Mouse (Mus musculus): ENCODE data around the gene Gm28035. TPM values are rescaled to one million over a fixed set of nuclear protein-coding genes. Genes with fewer than 3 reads are reported as not detected.

Gm28035 gene
- polyA plus RNA-seq, 2 experiments = 0.11 to 3.8 TPM

- Histone ChIP-seq H3K27ac (replicated peaks; ENCODE audit: low read depth, low read length) (no peak overlapping the region), H3K9me3 (ENCODE audit: control insufficient read depth, low read length) (no peaks in the 10 kb centered on the region), H3K4me2 (replicated peaks; ENCODE audit: low read depth, low read length, severe bottlenecking) (no peak overlapping the region), H3K4me1 (ENCODE audit: control insufficient read depth, insufficient read depth, low read length) (no peaks in the 10 kb centered on the region), H3K36me3 (ENCODE audit: control insufficient read depth, insufficient read depth, low read length) (peaks cover 67% of the 10 kb centered on the region), H3K9ac (ENCODE audit: low read depth, low read length, severe bottlenecking) (no peak overlapping the region), H3K4me3 (replicated peaks; ENCODE audit: low read length) (no peak overlapping the region), H3K27me3 (ENCODE audit: control insufficient read depth, insufficient read depth, low read length) (no peaks in the 10 kb centered on the region)
- DNase-seq (ENCODE audit: low spot score) (no peak), ATAC-seq (ENCODE audit: low FRiP score, low read depth) (no peak)
- TF ChIP-seq POLR2A (IDR thresholded peaks at IDR 0.05; ENCODE audit: borderline replicate concordance, extremely low read depth, insufficient read depth, insufficient read length) = no peak
- 75% methylated on average over 5 of the region's 5 CpGs for WGBS
These were observed 11.2 kb downstream of the Gm28035 start for GRCm38 (mm10) chr2:30251417-30252104.

GRCm38 (mm10) chr2:30252521-30252920 lies 12.2 kb downstream of the Gm28035 start:
- DNase-seq (ENCODE audit: low spot score) (no peak), ATAC-seq (ENCODE audit: low FRiP score, low read depth) (no peak)
- whole genome bisulfite sequencing = 80% methylated on average over 3 of the region's 3 CpGs
- no peak overlapping the region for H3K4me2 ChIP-seq (replicated peaks; ENCODE audit: low read depth, low read length, severe bottlenecking)
- H3K36me3 ChIP-seq (ENCODE audit: control insufficient read depth, insufficient read depth, low read length) = peaks cover 73% of the 10 kb centered on the region
- H3K4me1 ChIP-seq (ENCODE audit: control insufficient read depth, insufficient read depth, low read length) = no peaks in the 10 kb centered on the region
- H3K9ac ChIP-seq (ENCODE audit: low read depth, low read length, severe bottlenecking) = no peak overlapping the region
- no peaks in the 10 kb centered on the region for H3K9me3 ChIP-seq (ENCODE audit: control insufficient read depth, low read length)
- TF ChIP-seq POLR2A (IDR thresholded peaks at IDR 0.05; ENCODE audit: borderline replicate concordance, extremely low read depth, insufficient read depth, insufficient read length) = no peak
- H3K27ac ChIP-seq (replicated peaks; ENCODE audit: low read depth, low read length) = no peak overlapping the region
- no peak overlapping the region for H3K4me3 ChIP-seq (replicated peaks; ENCODE audit: low read length)
- no peaks in the 10 kb centered on the region for H3K27me3 ChIP-seq (ENCODE audit: control insufficient read depth, insufficient read depth, low read length)

GRCm38 (mm10) chr2:30253809-30254208 lies 13.4 kb downstream of the Gm28035 start:
- Histone ChIP-seq H3K9me3 (ENCODE audit: control insufficient read depth, low read length) (no peaks in the 10 kb centered on the region), H3K27ac (replicated peaks; ENCODE audit: low read depth, low read length) (no peak overlapping the region), H3K36me3 (ENCODE audit: control insufficient read depth, insufficient read depth, low read length) (peaks cover 75% of the 10 kb centered on the region), H3K4me3 (replicated peaks; ENCODE audit: low read length) (no peak overlapping the region), H3K9ac (ENCODE audit: low read depth, low read length, severe bottlenecking) (no peak overlapping the region), H3K4me1 (ENCODE audit: control insufficient read depth, insufficient read depth, low read length) (0 out of 2 replicates have a peak, but pooled peaks cover 3% of the 10 kb centered on the region), H3K4me2 (replicated peaks; ENCODE audit: low read depth, low read length, severe bottlenecking) (no peak overlapping the region), H3K27me3 (ENCODE audit: control insufficient read depth, insufficient read depth, low read length) (no peaks in the 10 kb centered on the region)
- ATAC-seq (ENCODE audit: low FRiP score, low read depth) = no peak
- WGBS = 68% methylated on average over 5 of the region's 5 CpGs
- DNase-seq (ENCODE audit: low spot score) = no peak
- no peak for TF ChIP-seq POLR2A (IDR thresholded peaks at IDR 0.05; ENCODE audit: borderline replicate concordance, extremely low read depth, insufficient read depth, insufficient read length)

GRCm38 (mm10) chr2:30255631-30256395 lies 15.4 kb downstream of the Gm28035 start:
- Histone ChIP-seq H3K9me3 (ENCODE audit: control insufficient read depth, low read length) (no peaks in the 10 kb centered on the region), H3K27ac (replicated peaks; ENCODE audit: low read depth, low read length) (no peak overlapping the region), H3K4me2 (replicated peaks; ENCODE audit: low read depth, low read length, severe bottlenecking) (no peak overlapping the region), H3K9ac (ENCODE audit: low read depth, low read length, severe bottlenecking) (no peak overlapping the region), H3K4me3 (replicated peaks; ENCODE audit: low read length) (no peak overlapping the region), H3K27me3 (ENCODE audit: control insufficient read depth, insufficient read depth, low read length) (no peaks in the 10 kb centered on the region), H3K36me3 (ENCODE audit: control insufficient read depth, insufficient read depth, low read length) (peaks cover 72% of the 10 kb centered on the region), H3K4me1 (ENCODE audit: control insufficient read depth, insufficient read depth, low read length) (0 out of 2 replicates have a peak, but pooled peaks cover 3% of the 10 kb centered on the region)
- no peak for TF ChIP-seq POLR2A (IDR thresholded peaks at IDR 0.05; ENCODE audit: borderline replicate concordance, extremely low read depth, insufficient read depth, insufficient read length)
- WGBS = 97% methylated on average over 42 of the region's 42 CpGs
- ATAC-seq (ENCODE audit: low FRiP score, low read depth) (no peak), DNase-seq (ENCODE audit: low spot score) (no peak)

- no peaks in the 10 kb centered on the region for H3K27me3 ChIP-seq (ENCODE audit: control insufficient read depth, insufficient read depth, low read length)
- H3K27ac ChIP-seq (replicated peaks; ENCODE audit: low read depth, low read length) = no peak overlapping the region
- H3K36me3 ChIP-seq (ENCODE audit: control insufficient read depth, insufficient read depth, low read length) = peaks cover 76% of the 10 kb centered on the region
- H3K9me3 ChIP-seq (ENCODE audit: control insufficient read depth, low read length) = no peaks in the 10 kb centered on the region
- 0 out of 2 replicates have a peak, but pooled peaks cover 3% of the 10 kb centered on the region for H3K4me1 ChIP-seq (ENCODE audit: control insufficient read depth, insufficient read depth, low read length)
- no peak overlapping the region for H3K4me3 ChIP-seq (replicated peaks; ENCODE audit: low read length)
- no peak for DNase-seq (ENCODE audit: low spot score)
- no peak for TF ChIP-seq POLR2A (IDR thresholded peaks at IDR 0.05; ENCODE audit: borderline replicate concordance, extremely low read depth, insufficient read depth, insufficient read length)
- H3K9ac ChIP-seq (ENCODE audit: low read depth, low read length, severe bottlenecking) = no peak overlapping the region
- 95% methylated on average over 30 of the region's 30 CpGs for WGBS
- ATAC-seq (ENCODE audit: low FRiP score, low read depth) = no peak
- H3K4me2 ChIP-seq (replicated peaks; ENCODE audit: low read depth, low read length, severe bottlenecking) = no peak overlapping the region
These were observed 16.4 kb downstream of the Gm28035 start for GRCm38 (mm10) chr2:30256616-30257350.

Measured in limb, embryonic 14.5 days (tissue).